ENCODE assay signal across 7 mouse cellular contexts in genomic region chr4:123624438-123624837, GRCm38 (mm10). TPM values are rescaled to one million over a fixed set of nuclear protein-coding genes. Genes with fewer than 3 reads are reported as not detected.
A peak's percentile ranks its signal among the peaks of the same experiment; 100 is the strongest.
DNase-seq lines count a peak whose midpoint lies in the region; ATAC-seq and TF ChIP-seq lines count a peak whose summit lies in the region.

No protein-coding gene starts in this region.

- H3K36me3 ChIP-seq in heart, embryonic 14.5 days (ENCODE audit: control insufficient read depth, insufficient read depth, low read length): no peaks in the 10 kb centered on the region
- no peaks in the 10 kb centered on the region for H3K36me3 ChIP-seq in limb, embryonic 15.5 days

- no peaks in the 10 kb centered on the region for H3K27me3 ChIP-seq in heart, embryonic 14.5 days (ENCODE audit: control insufficient read depth, insufficient read depth, low read length)
- no peaks in the 10 kb centered on the region for H3K27me3 ChIP-seq in limb, embryonic 15.5 days

- peak; percentile 92 for DNase-seq in ES-CJ7 (ENCODE audit: low read depth, low spot score)
- DNase-seq in brain, embryonic 14.5 days (ENCODE audit: low read depth): peak; percentile 34
- no peak for DNase-seq in cerebellum, adult 18-20 months
- DNase-seq in ovary, postnatal 36 days (ENCODE audit: low spot score): no peak

- WGBS in heart, embryonic 14.5 days: 4% methylated on average over 5 of the region's 5 CpGs
- 44% methylated on average over 5 of the region's 5 CpGs for WGBS in limb, embryonic 15.5 days

- peak overlapping the region; percentile 30 for H3K4me2 ChIP-seq in heart, embryonic 14.5 days (ENCODE audit: low read length)
- no peak overlapping the region for H3K4me2 ChIP-seq in limb, embryonic 15.5 days

- ATAC-seq in heart, embryonic 14.5 days (ENCODE audit: insufficient number of reproducible peaks, insufficient read depth, low FRiP score, low read depth): no peak
- ATAC-seq in limb, embryonic 15.5 days (ENCODE audit: insufficient number of reproducible peaks, low FRiP score, low TSS enrichment, low read depth): no peak
- ATAC-seq in megakaryocyte-erythroid progenitor cell, adult 5-6 weeks (replicated peaks; ENCODE audit: low FRiP score, low TSS enrichment, poor library complexity, severe bottlenecking): no peak

- no peak for TF ChIP-seq CTCF in brain, embryonic 14.5 days (IDR thresholded peaks at IDR 0.05; ENCODE audit: borderline replicate concordance, extremely low read depth, insufficient read depth, insufficient read length)

- H3K27ac ChIP-seq in heart, embryonic 14.5 days (replicated peaks in 1 of 2; ENCODE audit: control insufficient read depth in 1 of 2, insufficient read depth in 1 of 2, low read depth in 2 of 2, low read length in 2 of 2): peak overlapping the region; percentile 8 to 84
- peak overlapping the region; percentile 68 for H3K27ac ChIP-seq in limb, embryonic 15.5 days

- peak overlapping the region; percentile 25; the same call in 1 of the 2 replicates for H3K9ac ChIP-seq in heart, embryonic 14.5 days (ENCODE audit: low read length)
- no peak overlapping the region for H3K9ac ChIP-seq in limb, embryonic 15.5 days

- H3K9me3 ChIP-seq in heart, embryonic 14.5 days (ENCODE audit: control insufficient read depth, low read length): no peaks in the 10 kb centered on the region
- no peaks in the 10 kb centered on the region for H3K9me3 ChIP-seq in limb, embryonic 15.5 days

- peaks cover 16 to 38% of the 10 kb centered on the region in 2 experiments for H3K4me1 ChIP-seq in heart, embryonic 14.5 days (ENCODE audit: control insufficient read depth in 2 of 2, insufficient read depth in 2 of 2, low read length in 2 of 2)
- H3K4me1 ChIP-seq in limb, embryonic 15.5 days: peaks cover 21% of the 10 kb centered on the region

- H3K4me3 ChIP-seq in heart, embryonic 14.5 days (ENCODE audit: control insufficient read depth in 1 of 2, insufficient read depth in 1 of 2, low read depth in 1 of 2, low read length in 2 of 2): no peak overlapping the region
- H3K4me3 ChIP-seq in limb, embryonic 15.5 days: no peak overlapping the region

- TF ChIP-seq POLR2A in brain, embryonic 14.5 days (IDR thresholded peaks at IDR 0.05; ENCODE audit: borderline replicate concordance, extremely low read depth, insufficient read depth, insufficient read length, poor library complexity, severe bottlenecking): no peak

RNA-seq across cellular contexts. Expression of gene Macf1, which starts 59.7 kb away (rescaled TPM):
- 130 and 183 TPM in 2 replicates for polyA plus RNA-seq in brain, embryonic 14.5 days (2012; rRNA removed)
- polyA plus RNA-seq in heart, embryonic 14.5 days (2014; fragmentation: Nextera tagmentation; extraction: Ambion mirVana): 98.0 and 107 TPM in 2 replicates
- polyA plus RNA-seq in limb, embryonic 15.5 days (2015; fragmentation: Nextera tagmentation; extraction: Ambion mirVana): 43.2 and 47.4 TPM in 2 replicates
- total RNA-seq in megakaryocyte-erythroid progenitor cell, adult 5-6 weeks (2014; fragmentation: Nextera tagmentation): 101 and 139 TPM in 2 replicates
- total RNA-seq in megakaryocyte-erythroid progenitor cell, adult 5-6 weeks (2017): 111 and 173 TPM in 2 replicates

Comparison
In these comparisons a context has a peak if more than half of its experiments do, and no peak if none do; other contexts are left out.
1. DNase-seq: peak in ES-CJ7 (single experiment) and brain, embryonic 14.5 days (single experiment); none in cerebellum, adult 18-20 months (0 of 2) and ovary, postnatal 36 days (single experiment).